Mouse (Mus musculus): ENCODE measurements at regions not wholly inside any gene's neighbourhood (a gene's known extent, or its start where the extent isn't known, plus 50 kb on each side); places are given as distances from the start of the nearest gene placed in this dataset.

- Histone ChIP-seq H3K9me3 (no peaks in the 10 kb centered on the region), H3K4me2 (replicated peaks) (no peak overlapping the region), H3K27me3 (no peaks in the 10 kb centered on the region), H3K27ac (replicated peaks) (no peak overlapping the region), H3K36me3 (no peaks in the 10 kb centered on the region), H3K4me1 (no peaks in the 10 kb centered on the region), H3K9ac (replicated peaks) (no peak overlapping the region), H3K4me3 (no peak overlapping the region)
- WGBS = 85% methylated on average over 8 of the region's 8 CpGs
- no peak for ATAC-seq (replicated peaks)
Observed at GRCm38 (mm10) chr10:24446168-24446567, 149.1 kb upstream of the Ccn2 start.

DNA sequence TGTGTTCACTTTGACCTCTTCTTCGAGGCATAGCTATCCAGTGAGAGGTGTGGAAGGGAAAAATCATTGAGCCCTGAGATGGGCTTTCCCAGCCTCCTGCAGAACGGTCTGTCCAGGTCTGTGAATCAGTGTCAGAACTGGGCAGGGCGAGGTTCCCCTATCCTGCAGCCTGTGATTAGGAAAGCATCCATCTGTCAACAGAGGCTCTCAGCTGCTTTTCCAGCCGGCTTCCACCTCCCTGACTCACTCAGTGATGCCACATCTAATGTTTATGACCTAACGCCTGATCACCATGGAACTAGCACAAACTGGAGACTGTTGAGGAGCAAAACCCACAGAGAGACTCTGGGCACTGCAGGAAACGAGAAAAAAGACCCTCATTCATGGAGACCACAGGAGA lies 148.1 kb upstream of the Ccn2 start:
- H3K4me3 ChIP-seq = no peak overlapping the region
- H3K4me2 ChIP-seq (replicated peaks) = no peak overlapping the region
- H3K27me3 ChIP-seq = no peaks in the 10 kb centered on the region
- no peaks in the 10 kb centered on the region for H3K4me1 ChIP-seq
- ATAC-seq (replicated peaks) = no peak
- no peak overlapping the region for H3K27ac ChIP-seq (replicated peaks)
- WGBS = 82% methylated on average over 6 of the region's 6 CpGs
- H3K9me3 ChIP-seq = no peaks in the 10 kb centered on the region
- H3K36me3 ChIP-seq = no peaks in the 10 kb centered on the region
- no peak overlapping the region for H3K9ac ChIP-seq (replicated peaks)

DNA sequence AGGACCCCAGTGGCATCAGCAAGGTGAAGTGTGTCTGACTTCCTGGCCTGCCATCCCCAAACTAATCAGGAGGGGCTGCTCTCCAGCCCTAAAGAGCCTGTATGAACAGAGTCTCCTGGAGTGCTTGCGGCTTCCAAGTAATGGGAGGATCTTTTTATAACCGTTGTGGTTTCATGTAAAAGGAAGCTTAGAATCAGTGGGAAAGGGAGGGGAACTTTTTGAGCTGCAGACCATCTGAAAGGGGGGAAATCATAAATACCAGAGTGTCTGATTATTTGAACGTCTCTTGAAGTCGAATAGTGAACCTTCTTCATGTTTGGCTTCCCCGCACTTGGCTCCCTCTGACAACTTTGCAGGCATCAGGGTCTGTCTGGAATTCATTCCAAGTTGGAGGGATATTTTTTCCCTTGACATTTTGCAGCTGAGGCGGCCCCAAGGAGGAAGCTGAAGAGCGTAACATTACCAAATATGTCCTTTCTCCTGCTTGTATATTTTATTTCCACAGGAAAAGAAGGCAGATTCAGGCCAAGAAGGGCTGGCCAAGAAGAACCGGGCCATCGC lies 147.2 kb upstream of the Ccn2 start:
- no peaks in the 10 kb centered on the region for H3K27me3 ChIP-seq
- H3K9ac ChIP-seq (replicated peaks) = no peak overlapping the region
- no peaks in the 10 kb centered on the region for H3K4me1 ChIP-seq
- H3K4me2 ChIP-seq (replicated peaks) = no peak overlapping the region
- no peaks in the 10 kb centered on the region for H3K36me3 ChIP-seq
- no peak for ATAC-seq (replicated peaks)
- no peak overlapping the region for H3K27ac ChIP-seq (replicated peaks)
- H3K9me3 ChIP-seq = no peaks in the 10 kb centered on the region
- WGBS = 85% methylated on average over 9 of the region's 9 CpGs
- H3K4me3 ChIP-seq = no peak overlapping the region

DNA sequence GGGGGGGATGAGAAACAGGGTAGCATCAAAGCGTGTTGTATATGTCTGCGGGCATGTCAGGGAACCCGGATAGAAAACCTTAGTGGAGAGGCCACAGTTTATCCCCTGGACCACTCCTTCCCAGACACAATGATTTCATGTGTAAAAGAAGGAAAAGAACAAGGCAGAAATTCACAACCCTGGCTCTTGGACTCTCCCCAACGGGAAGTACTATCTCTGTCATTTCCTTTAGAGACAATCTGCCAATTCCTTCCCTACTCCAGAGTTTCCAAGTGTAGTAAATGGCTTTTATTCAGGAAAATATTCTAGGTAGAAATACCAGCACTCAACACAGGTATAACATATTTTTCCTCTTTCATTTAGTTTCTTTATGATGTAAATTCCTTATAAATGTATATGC lies 141.7 kb upstream of the Ccn2 start:
- no peak overlapping the region for H3K4me3 ChIP-seq
- H3K4me2 ChIP-seq (replicated peaks) = no peak overlapping the region
- no peak overlapping the region for H3K27ac ChIP-seq (replicated peaks)
- no peaks in the 10 kb centered on the region for H3K36me3 ChIP-seq
- 90% methylated on average over 4 of the region's 4 CpGs for WGBS
- no peaks in the 10 kb centered on the region for H3K27me3 ChIP-seq
- H3K9me3 ChIP-seq = no peaks in the 10 kb centered on the region
- H3K4me1 ChIP-seq = no peaks in the 10 kb centered on the region
- no peak overlapping the region for H3K9ac ChIP-seq (replicated peaks)
- ATAC-seq (replicated peaks) = no peak

DNA sequence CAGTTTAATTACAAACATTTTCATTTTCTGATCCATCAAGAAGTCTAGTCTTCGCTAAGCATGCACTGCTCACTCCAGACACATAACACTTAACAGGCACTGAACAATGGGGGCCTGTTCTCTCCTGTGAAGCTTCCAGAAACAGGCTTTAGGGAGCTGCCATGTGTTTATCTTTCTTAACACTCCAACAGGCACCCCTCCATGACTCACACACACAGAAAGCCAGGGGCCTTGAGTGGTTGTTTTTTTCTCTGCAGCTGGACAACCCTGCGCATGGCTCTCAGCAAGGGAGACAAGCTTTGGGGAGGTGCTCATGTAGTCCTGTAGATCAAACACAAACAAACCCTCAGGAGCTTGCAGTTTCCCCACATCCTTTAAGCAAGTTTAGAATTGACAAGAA lies 136.6 kb upstream of the Ccn2 start:
- H3K9ac ChIP-seq (replicated peaks) = no peak overlapping the region
- 0 out of 2 replicates have a peak, but pooled peaks have one; percentile 23 for ATAC-seq (replicated peaks)
- no peaks in the 10 kb centered on the region for H3K4me1 ChIP-seq
- 42% methylated on average over 2 of the region's 2 CpGs for WGBS
- no peak overlapping the region for H3K4me3 ChIP-seq
- H3K4me2 ChIP-seq (replicated peaks) = no peak overlapping the region
- no peak overlapping the region for H3K27ac ChIP-seq (replicated peaks)
- H3K27me3 ChIP-seq = no peaks in the 10 kb centered on the region
- no peaks in the 10 kb centered on the region for H3K36me3 ChIP-seq
- H3K9me3 ChIP-seq = no peaks in the 10 kb centered on the region

DNA sequence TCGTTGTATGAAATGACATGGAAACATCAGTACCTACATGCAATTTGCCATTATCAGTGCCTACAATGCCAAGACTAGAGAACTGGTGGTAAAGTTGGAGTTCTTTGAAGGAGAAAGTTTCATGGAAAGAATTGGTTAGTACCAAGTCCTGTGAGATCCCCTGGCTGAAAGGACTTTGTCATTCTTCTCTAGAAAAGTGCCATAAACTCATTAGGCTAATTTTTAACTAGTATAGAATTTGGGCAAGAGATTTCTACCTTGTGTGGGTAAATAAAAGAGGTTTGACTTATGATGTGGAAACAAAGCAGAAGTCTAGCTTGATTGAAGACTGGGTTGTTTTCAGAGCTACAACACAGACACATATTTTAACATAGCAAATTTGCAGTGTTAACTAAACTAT lies 131.4 kb upstream of the Ccn2 start:
- H3K4me1 ChIP-seq = no peaks in the 10 kb centered on the region

GRCm38 (mm10) chr10:24464377-24464776 lies 130.9 kb upstream of the Ccn2 start:
- no peak for ATAC-seq (replicated peaks)
- no peaks in the 10 kb centered on the region for H3K36me3 ChIP-seq
- no peaks in the 10 kb centered on the region for H3K27me3 ChIP-seq
- WGBS = 76% methylated on average over 3 of the region's 3 CpGs
- H3K9ac ChIP-seq (replicated peaks) = no peak overlapping the region
- H3K4me2 ChIP-seq (replicated peaks) = no peak overlapping the region
- H3K9me3 ChIP-seq = no peaks in the 10 kb centered on the region
- no peaks in the 10 kb centered on the region for H3K4me1 ChIP-seq
- H3K4me3 ChIP-seq = no peak overlapping the region
- H3K27ac ChIP-seq (replicated peaks) = no peak overlapping the region

More for the DNA sequence above, 131.4 kb upstream of the Ccn2 start:
- Histone ChIP-seq H3K36me3 (no peaks in the 10 kb centered on the region), H3K4me2 (replicated peaks) (no peak overlapping the region), H3K9me3 (no peaks in the 10 kb centered on the region), H3K27ac (replicated peaks) (no peak overlapping the region), H3K27me3 (no peaks in the 10 kb centered on the region), H3K4me3 (no peak overlapping the region), H3K9ac (replicated peaks) (no peak overlapping the region)
- ATAC-seq (replicated peaks) = no peak
- WGBS = 95% methylated on average over 1 of the region's 1 CpGs

GRCm38 (mm10) chr10:24469741-24470140 lies 125.5 kb upstream of the Ccn2 start:
- H3K27me3 ChIP-seq = no peaks in the 10 kb centered on the region
- WGBS = 85% methylated on average over 1 of the region's 1 CpGs
- H3K9ac ChIP-seq (replicated peaks) = no peak overlapping the region
- no peak overlapping the region for H3K4me2 ChIP-seq (replicated peaks)
- no peak overlapping the region for H3K4me3 ChIP-seq
- no peaks in the 10 kb centered on the region for H3K36me3 ChIP-seq
- H3K4me1 ChIP-seq = no peaks in the 10 kb centered on the region
- ATAC-seq (replicated peaks) = no peak
- no peak overlapping the region for H3K27ac ChIP-seq (replicated peaks)
- H3K9me3 ChIP-seq = no peaks in the 10 kb centered on the region

DNA sequence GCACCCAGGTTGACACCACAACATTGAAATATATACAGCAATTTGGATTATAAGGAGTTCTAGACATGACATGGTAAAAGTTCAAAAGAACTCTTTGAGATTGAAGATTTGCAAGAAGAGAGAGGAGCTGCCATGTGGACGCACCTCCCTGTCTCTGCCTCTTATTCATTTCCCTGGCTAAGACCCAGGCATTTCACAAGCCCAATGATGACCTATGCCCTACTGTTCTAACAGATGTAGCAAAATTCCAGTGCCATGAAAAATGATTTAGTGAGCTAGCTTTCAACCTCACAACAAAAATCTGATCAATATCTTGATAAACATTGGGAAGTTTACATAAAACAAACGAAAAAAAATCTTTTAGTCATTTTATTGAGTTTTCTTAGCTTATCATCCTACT lies 123.7 kb upstream of the Ccn2 start:
- H3K36me3 ChIP-seq = no peaks in the 10 kb centered on the region
- no peaks in the 10 kb centered on the region for H3K27me3 ChIP-seq
- H3K9me3 ChIP-seq = no peaks in the 10 kb centered on the region
- no peak for ATAC-seq (replicated peaks)
- 81% methylated on average over 2 of the region's 2 CpGs for WGBS
- H3K9ac ChIP-seq (replicated peaks) = no peak overlapping the region
- no peak overlapping the region for H3K27ac ChIP-seq (replicated peaks)
- no peaks in the 10 kb centered on the region for H3K4me1 ChIP-seq
- H3K4me3 ChIP-seq = no peak overlapping the region
- no peak overlapping the region for H3K4me2 ChIP-seq (replicated peaks)

GRCm38 (mm10) chr10:24476288-24476687 lies 119.0 kb upstream of the Ccn2 start:
- Histone ChIP-seq H3K36me3 (no peaks in the 10 kb centered on the region), H3K27me3 (no peaks in the 10 kb centered on the region), H3K9me3 (no peaks in the 10 kb centered on the region), H3K4me1 (no peaks in the 10 kb centered on the region), H3K4me2 (replicated peaks) (no peak overlapping the region), H3K4me3 (no peak overlapping the region), H3K27ac (replicated peaks) (no peak overlapping the region), H3K9ac (replicated peaks) (no peak overlapping the region)
- ATAC-seq (replicated peaks) = no peak

- Histone ChIP-seq H3K27ac (replicated peaks) (no peak overlapping the region), H3K9me3 (no peaks in the 10 kb centered on the region), H3K4me2 (replicated peaks) (no peak overlapping the region), H3K4me3 (no peak overlapping the region), H3K36me3 (no peaks in the 10 kb centered on the region), H3K9ac (replicated peaks) (no peak overlapping the region), H3K4me1 (no peaks in the 10 kb centered on the region), H3K27me3 (no peaks in the 10 kb centered on the region)
- WGBS = 91% methylated on average over 2 of the region's 2 CpGs
- ATAC-seq (replicated peaks) = no peak
Observed at GRCm38 (mm10) chr10:24478535-24478934, 116.7 kb upstream of the Ccn2 start.

GRCm38 (mm10) chr10:24479148-24479547 lies 116.1 kb upstream of the Ccn2 start:
- Histone ChIP-seq H3K27me3 (no peaks in the 10 kb centered on the region), H3K9me3 (no peaks in the 10 kb centered on the region), H3K4me2 (replicated peaks) (no peak overlapping the region), H3K36me3 (no peaks in the 10 kb centered on the region), H3K4me3 (no peak overlapping the region), H3K4me1 (no peaks in the 10 kb centered on the region), H3K27ac (replicated peaks) (no peak overlapping the region), H3K9ac (replicated peaks) (no peak overlapping the region)
- 86% methylated on average over 11 of the region's 11 CpGs for WGBS
- ATAC-seq (replicated peaks) = no peak

GRCm38 (mm10) chr10:24481926-24482612 lies 113.2 kb upstream of the Ccn2 start:
- H3K27me3 ChIP-seq = no peaks in the 10 kb centered on the region
- H3K4me3 ChIP-seq = no peak overlapping the region
- WGBS = 81% methylated on average over 9 of the region's 9 CpGs
- H3K36me3 ChIP-seq = no peaks in the 10 kb centered on the region
- no peaks in the 10 kb centered on the region for H3K4me1 ChIP-seq
- ATAC-seq (replicated peaks) = no peak
- H3K9ac ChIP-seq (replicated peaks) = no peak overlapping the region
- H3K4me2 ChIP-seq (replicated peaks) = no peak overlapping the region
- no peak overlapping the region for H3K27ac ChIP-seq (replicated peaks)
- no peaks in the 10 kb centered on the region for H3K9me3 ChIP-seq
